Mouse (Mus musculus) left cerebral cortex, adult 11 months (tissue): ENCODE results near the gene Mfsd11.
A peak's percentile ranks its signal among the peaks of the same experiment; 100 is the strongest.
"Not testable (repeated sequence)": the region's sequence is repeated elsewhere in the genome, so short reads cannot be mapped to it uniquely, and the experiment has no call there.

ENCODE experiments used
- DNase-seq: peaks from one replicate; pipeline ENCODE4 v3.0.0; 2022; ENCODE audit warnings: low spot score

The Mfsd11 gene

DNA sequence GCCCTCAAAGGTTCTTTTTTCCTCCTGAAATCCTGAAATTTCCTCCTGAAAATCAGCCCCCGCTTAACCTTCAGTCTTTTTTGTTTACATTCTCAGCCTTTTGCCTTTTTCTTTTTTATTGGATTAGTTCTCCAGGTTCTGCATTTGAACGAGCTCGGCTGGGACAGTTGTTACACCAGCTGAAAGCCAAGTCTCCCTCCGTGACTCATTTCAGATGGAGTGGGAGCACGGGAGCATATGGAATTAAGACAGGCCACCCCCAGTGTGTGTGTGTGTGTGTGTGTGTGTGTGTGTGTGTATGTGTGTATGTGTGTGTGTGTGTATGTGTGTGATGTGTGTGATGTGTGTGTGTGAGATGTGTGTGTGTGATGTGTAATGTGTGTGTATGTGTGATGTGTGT, 29.2 kb downstream of the Mfsd11 start:
- no peak for DNase-seq

DNA sequence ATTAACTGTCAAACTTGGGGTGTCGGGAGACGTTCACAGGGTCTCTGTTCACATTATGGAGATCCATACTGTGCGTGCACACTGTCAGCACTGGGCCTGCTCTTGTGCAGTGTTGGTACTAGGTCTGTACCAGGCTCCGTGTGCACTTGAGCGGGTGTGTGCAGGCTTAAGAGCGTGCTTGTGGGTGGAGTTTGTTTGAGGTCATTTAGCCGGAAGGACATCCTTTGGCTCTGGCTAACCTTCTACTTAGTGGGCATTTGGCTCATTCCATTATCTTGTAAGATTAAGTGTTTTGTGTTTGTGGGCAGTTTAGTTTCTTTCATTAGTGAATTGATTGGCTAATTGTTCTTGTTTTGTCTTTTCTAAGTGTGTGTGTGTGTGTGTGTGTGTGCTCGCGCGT, 30.2 kb downstream of the Mfsd11 start:
- DNase-seq = no peak

DNA sequence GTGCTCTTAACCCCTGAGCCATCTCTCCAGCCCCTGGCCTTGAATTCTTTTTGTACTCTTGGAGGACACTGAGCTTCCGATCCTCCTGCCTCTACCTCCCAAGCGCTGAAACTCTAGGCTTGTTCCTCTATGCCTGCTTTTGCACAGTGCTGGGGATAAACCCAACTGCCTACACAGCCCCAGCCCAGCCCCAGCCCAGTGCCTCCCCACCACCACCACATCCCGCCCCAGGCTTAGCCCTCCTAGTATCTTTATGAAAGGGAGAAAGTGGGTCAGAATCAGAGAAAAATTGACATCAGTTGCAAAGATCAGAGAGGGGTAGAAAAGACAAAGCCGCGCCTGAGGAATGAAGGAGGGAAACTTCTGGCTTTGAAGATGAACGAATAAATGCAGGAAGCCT, 31.8 kb downstream of the Mfsd11 start:
- DNase-seq = no peak

DNA sequence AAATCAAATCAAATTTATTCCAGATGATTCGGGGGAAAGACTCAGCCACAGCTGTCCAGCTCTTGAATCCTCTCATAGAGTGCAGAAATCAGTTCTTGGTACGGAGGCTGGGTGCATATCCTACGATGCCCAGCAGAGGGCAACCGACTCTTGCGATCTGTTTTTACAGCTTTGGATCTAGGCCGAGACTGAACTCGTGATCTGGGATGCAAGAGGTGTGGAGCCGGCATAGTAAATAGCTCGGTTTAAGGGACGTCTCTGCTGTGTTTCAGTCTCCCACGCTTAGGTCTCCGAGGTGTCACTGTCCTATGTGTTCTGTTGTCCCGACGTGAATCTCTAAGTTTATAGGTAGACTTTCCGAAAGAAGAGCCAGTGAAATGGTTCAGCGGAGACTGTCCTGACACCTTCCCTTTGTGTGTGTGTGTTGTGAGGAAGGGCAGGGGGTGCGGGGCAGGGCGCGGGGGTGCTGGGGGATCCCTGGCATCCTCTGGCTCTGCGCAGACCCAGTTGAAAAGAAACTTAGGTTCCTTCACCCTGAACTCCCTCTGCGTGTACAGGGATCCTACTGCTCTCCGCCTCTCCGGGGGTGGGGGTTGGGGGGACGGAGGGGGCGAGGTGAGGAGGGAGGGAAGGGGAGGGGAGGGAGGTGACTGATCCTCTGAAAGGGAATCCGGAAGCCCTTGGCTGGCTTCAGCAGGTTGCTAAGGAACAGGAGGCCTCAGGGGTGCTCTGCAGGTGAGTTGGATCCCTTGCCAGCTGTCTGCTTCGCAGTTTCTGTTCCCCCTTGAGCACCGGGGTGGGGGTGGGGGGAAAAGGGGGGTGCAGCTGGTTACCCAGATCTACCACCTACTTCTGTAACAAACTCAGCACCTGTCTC, 33.3 kb downstream of the Mfsd11 start:
- peak; percentile 63 for DNase-seq

DNA sequence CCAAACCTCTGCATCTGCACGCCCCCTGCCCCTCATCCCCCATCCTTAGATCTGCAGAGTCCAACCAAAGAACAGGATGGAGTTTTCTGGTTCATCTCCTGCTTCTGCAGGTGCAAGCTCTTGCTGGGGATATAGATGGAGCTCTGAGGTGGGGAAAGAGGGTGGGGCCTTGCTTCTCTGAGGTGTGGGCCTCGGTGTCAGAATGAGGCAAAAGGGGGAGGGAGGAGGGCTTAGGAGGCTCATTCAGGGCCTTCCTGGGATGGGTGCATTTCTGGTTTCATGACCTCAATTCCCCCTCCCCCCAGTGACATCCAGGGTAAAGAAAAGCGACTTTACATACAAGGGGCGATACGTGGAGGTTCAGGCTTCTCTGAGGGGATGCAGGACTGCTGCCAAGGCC, 34.9 kb downstream of the Mfsd11 start:
- no peak for DNase-seq

DNA sequence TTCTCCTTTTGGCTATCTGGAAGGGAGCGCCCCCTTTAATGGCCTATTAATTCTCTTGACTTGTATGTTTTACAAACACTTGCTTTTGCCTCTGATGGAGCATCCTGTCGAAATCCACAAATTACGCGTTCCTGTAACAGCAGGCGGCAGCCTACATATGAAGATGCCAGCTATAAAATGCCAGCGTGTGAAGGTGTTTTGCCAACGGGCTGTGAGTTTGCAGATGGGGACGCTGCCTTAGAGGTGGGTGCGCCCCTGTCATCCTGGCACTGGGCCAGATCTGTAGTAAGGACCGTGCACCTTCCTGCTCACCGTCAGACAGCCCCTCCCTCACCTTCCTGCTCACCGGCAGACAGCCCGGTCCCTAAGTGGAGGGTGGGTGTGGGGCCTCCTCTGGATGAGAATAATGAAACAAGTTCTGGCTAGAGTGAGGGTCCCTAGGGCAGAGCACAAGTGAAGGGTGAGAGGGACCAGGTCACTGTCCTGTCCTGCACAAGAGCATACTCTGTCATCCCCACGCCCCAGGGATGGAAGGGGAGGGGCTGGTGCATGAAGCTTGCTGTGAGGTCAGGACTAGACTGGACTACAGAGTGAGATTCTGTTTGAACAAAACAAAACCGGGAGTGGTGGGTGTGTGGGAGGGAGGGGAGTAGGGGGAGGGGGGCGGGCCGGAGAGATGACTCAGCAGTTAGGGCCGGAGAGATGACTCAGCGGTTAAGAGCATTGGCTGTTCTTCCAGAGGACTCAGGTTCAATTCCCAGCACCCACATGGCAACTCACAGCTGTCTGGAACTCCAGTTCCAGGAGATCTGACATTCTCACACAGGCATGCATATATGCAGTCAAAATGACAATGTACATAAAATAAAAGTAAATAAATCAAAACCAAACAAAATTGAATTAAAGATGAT, 41.5 kb downstream of the Mfsd11 start:
- no peak for DNase-seq

DNA sequence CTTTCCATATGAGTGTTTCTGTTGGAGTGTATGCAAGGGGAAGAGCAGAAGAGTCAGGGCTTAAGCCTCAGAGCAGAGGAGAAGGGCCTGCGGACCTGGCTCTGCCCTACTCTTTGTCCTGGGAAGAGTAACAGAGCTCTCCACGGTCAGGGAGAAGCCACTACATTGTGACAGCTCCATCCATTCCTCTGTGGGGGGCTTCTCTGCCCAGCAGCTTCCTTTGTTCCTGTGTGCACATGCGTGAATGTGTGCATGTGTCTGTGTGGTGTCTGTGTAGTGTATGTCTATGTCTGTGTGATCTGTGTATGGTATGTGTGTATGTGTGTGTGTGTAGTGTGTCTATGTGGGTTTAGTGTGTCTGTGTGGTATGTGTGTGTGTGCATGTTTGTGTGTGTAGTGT, 43.2 kb downstream of the Mfsd11 start:
- no peak for DNase-seq

DNA sequence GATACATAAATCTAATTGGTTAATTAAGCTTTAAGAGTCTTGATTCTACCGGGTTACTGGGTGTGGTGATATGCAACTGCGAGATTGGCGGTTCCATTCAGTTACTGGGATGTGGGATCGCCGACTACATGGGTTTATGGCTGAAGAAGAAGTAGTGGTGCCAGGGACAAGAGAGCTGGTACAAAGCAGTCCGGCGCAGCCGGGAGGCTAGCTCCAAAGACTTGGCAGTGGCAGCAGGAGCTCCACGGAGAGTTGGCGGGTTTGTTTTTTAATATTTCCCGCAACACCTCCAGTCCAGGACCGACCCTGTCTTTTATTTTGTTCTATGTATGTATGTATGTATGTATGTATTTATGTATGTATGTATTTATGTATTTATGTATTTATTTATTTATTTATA, 47.0 kb downstream of the Mfsd11 start:
- DNase-seq = no peak

DNA sequence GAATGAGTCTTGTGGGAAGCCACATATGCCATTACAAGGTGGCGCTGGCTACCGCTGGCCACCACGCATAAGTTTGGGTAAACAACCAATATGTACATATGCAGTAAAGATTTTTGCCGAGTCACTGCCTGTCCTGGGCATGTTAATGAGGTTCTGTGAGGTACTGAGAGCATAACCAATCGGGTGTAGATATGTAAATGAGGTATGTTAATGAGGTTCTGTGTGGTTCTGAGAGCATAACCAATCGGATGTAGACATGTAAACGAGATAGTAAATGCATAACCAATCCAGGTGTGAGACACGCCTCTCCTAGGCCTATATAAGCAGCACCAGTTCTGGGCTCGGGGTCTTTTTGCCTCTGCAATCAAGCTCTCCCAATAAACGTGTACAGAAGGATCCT, 50.3 kb downstream of the Mfsd11 start:
- not testable (repeated sequence) for DNase-seq

DNA sequence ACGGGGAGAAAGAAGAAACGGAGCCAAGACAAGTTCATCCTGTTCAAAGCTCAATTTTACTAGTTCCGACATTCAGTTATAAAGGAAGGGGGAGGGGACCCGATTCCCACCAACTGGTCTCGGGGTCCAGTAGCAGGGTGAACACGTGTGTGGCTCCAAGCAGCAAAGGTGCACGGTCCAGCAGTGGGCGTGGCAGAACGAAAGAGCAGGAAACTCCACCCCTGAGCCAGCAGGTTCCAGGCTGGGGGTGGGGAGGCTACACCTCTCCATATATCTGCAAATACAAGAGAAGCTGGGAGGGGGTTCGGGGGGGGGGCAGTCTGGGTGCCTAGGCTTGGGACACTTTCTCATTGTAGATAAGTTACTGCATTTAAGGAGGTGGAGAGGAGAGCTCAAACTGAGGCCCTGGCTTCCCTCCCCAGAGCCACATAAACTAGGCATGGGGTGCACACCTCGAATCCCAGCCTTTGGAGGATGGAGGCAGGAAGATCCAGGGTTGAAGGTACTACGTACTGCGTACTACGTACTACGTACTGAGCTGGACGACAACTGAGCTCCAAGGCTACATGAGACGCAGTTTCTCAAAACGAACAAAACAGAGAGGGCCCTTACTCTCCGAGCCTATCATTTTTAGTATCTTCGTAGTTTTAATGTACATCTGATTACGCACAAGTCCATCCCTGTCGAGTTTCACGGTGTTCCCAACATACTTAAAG, 53.7 kb downstream of the Mfsd11 start:
- no peak for DNase-seq

DNA sequence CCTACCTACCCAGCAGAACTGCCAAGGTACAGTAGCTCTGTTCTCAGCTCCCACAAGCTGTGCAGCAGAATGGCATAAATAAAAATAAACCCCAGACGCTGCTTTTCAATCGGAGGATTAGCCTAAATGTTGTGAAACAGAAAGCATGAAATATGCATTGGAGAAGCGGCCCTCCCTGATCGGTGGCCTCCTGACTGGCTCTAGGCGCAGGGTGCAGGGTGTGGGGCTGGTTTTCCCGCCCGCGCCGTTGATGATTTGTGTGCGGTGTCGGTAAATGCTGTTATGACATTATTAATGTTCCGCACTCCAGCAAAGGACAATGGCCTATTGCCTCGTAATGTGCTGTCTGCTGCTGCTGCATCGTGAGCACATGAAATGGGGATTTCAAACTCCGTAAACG, 61.3 kb downstream of the Mfsd11 start:
- no peak for DNase-seq

DNA sequence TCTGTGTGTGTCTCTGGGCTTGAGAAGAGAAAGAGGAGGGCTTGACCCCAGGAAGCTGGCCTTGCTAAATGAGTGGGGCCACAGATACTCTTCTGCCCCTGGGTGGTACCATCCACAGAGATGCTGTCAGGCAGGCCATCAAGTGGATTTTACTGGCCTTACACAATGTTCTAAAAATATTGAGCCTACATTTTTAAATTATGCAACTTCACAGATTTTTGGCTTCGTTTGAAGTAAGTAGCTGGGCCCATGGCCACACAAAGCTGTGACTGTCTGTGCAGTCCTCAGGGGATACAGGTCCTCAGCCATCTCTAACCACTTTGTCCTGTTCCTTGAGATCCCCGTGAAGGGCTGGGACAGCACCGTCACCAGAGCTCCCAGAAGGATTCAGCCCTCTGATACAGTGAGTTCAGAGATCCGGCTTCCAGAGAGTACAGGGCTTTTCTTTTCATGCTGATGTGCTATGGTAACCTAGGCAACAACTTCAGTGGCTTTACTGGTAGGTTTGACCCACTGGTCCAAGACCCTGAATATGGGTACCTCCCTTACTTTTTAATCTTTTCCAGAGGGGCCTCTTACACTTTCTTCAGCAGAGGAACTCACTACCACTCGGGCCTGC, 62.1 kb downstream of the Mfsd11 start:
- no peak for DNase-seq

DNA sequence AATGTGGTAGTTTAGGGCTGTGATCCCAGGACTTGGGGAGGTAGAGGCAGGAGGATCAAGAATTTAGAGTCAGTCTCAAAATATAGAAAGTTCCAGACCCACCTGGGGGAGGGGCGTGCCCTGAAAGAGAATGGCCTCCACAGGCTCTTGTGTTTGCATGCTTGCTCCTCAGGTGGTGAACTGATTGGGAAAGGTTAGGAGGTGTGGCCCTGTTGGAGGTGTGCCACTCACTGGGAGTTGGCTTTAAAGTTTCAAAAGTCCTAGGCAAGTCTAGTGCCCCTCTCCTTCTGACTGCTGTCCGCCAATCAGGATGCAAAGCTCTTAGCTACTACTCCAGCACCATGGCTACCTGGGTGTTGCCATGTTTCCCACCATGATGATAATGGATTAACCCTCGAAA, 63.0 kb downstream of the Mfsd11 start:
- DNase-seq = no peak

DNA sequence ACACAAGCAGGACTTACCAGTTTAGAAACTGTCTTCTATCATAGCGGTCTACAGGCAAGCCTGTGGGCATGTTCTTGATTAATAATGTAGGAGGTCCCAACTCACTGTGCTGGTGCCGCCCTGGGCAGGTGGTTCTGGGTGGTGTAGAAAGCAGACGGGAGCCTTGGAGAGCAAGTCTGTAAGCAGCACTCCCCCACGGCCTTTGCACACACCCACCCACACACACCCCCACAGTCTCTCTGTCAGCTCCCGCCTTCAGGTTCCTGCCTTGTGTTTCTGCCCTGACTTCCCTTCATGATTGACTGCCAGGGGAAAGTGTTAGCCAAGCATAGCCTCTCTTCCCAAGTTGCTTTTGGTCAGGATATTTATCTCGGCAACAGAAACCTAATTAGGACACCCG, 65.1 kb downstream of the Mfsd11 start:
- no peak for DNase-seq

DNA sequence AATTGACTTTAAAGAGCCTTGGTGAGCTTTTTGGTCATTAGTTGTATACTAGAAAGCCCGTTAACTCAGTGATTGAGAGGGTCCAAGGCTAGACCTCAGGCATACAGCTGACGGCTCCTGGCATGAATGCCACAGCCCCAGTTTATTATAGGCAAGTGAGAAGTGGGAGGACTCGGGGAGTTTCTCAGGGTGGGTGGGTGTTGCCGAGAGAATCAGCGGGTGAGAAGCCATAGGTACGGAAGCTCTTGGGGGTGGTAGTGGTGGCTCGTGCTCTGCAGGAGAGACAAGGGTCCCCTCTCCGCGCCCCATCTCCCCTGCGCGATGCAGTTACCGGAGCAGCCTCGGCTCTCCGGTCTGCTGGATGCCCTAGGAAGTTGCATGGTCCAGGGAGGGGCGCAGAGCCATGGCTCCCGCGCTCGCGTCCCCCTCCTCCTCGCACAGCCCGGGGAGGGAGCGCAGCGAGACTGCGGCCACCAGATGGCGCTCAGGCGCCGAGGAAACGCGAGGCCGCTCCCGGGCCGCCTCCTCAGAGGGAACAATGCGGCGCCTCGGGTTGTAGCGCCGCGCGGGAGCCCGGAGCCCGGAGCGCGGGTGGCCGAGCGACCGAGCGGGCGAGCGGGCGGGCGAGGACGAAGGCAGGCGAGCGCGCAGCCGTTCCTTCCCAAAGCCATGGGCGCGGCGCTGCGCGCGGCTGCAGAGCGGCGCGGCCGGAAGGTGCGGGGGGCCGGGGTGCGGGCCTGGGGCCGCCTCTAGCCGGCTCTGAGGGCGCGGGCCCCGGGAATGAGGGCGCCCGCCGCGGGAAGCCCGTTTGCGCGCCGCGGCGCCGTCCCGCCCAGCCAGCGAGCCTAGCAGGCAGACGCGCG, 66.3 kb downstream of the Mfsd11 start, which contains the start of gene Mgat5b:
Mgat5b (plus strand) TSS at position 541 of the 863 bp plus-strand sequence.
- peak; percentile 69 for DNase-seq

DNA sequence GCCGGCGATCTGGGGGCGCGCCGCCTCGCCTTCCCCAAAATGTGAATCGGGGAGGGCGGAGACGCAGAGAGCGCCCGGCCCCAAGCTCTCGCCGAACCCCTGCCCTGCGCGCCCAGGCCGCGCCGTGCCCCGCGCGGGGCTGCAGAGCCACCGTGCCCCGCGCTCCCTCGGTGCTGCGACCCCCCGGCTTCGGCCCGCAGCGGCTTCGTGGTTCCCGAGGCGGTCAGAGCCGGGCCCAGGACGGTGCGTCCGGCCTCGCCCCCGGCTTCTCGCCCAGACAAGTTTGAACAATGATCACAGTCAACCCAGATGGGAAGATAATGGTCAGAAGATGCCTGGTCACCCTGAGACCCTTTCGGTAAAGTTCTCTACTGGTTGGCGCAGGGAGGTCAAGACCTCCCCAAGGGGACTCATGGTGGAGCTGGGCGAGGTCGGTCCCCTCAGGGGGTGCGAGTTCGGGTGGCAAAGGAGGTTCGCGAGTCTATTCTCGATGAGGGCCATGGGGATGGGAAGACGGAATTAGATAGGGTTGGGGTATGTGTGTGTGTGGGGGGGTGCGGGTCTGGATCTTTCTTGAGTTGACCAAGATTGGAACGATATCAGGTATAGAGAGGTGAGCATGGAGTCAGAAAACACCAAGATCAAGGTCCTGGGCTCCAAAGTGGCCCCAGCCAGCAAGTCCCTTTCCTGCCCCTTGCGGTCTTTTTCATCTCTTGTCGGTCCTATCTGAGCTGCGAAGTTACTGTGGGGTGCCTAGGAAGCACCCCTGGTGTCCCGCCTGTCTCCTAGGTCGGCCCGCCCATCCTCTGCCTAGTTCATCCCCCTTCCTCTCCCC, 67.2 kb downstream of the Mfsd11 start:
- DNase-seq = no peak

DNA sequence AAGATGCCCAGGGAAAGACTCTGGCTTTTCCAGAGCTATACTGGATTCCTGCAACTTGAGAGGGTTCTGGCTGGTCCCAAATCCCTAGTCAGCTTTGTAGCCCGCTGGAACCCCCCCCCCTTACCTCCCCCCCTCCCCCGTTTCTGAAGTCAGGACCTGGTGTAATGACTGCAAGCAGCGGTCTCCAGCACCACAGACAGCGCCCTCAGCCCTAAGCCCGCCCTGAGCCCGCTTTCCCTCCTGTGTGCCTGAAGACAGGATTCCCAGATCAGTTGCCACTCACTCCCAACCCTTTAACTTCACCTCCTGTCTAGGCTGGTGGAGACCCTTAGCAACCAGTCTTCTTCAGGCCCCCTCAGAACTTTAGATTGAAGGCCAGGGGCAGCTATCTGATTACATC, 68.5 kb downstream of the Mfsd11 start:
- no peak for DNase-seq

DNA sequence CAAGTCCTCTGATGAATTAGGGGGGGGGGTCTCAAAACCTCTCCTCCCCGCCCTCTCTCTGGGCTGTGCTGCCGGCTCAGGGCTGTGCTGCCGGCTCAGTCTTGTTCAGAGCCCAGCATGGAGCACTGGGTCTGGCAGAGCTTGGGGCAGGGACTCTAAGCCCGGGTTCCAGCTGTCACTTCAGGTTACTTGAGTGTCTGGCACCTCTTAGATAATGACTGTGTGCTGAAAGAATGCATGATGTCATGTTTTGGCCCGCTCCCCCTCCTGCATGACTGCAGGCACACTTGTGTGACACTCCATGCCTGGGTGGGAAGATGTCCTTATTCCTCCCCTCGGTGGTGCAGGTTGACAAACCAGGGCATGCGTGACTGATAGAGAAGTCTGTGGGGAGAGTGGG, 69.8 kb downstream of the Mfsd11 start:
- no peak for DNase-seq
